Mouse (Mus musculus): Measurements from ENCODE around the gene Tiam1. TPM values are rescaled to one million over a fixed set of nuclear protein-coding genes. Genes with fewer than 3 reads are reported as not detected.

Gene Tiam1
- polyA plus RNA-seq, 1 experiment from 2014 or later = 31.0 TPM

- Histone ChIP-seq H3K4me3 (ENCODE audit: low read depth, low read length) (no peak overlapping the region), H3K9ac (ENCODE audit: low read depth, low read length) (no peak overlapping the region), H3K27me3 (replicated peaks; ENCODE audit: control insufficient read depth, insufficient read depth, low read length) (no peaks in the 10 kb centered on the region), H3K9me3 (ENCODE audit: control insufficient read depth, low read length) (no peaks in the 10 kb centered on the region), H3K4me2 (ENCODE audit: low read depth, low read length) (no peak overlapping the region), H3K36me3 (ENCODE audit: control insufficient read depth, insufficient read depth, low read length) (0 out of 2 replicates have a peak, but pooled peaks cover 22% of the 10 kb centered on the region), H3K27ac (replicated peaks; ENCODE audit: low read depth, low read length) (no peak overlapping the region), H3K4me1 (ENCODE audit: control insufficient read depth, insufficient read depth, low read length) (peaks cover 9% of the 10 kb centered on the region; the same call in 1 of the 2 replicates)
- DNase-seq (ENCODE audit: low spot score) (no peak), ATAC-seq (ENCODE audit: low read depth) (no peak)
- 81% methylated on average over 3 of the region's 3 CpGs for WGBS
These were observed 285.9 kb downstream of the Tiam1 start for GRCm38 (mm10) chr16:89857666-89858065.

DNA sequence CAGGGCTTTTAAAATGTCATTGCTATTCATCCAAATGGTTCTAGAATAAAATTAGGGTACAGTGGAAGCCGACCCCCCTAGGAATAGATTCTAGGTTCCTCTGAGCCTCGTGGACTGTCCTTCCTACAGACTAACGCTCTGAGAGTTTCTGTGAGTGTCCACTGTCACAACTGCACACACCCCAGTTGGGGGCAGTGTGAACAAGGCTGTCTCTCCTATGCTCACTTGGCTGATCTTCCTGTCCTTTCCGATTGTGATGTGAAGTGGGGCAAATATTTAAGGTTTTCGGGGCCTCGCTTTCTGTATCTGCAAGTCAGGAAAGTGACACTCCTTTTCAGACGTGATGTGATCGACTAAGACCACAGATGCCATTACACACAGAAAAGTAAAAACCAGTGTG, 288.8 kb downstream of the Tiam1 start:
- ATAC-seq (ENCODE audit: low read depth) = no peak
- Histone ChIP-seq H3K36me3 (ENCODE audit: control insufficient read depth, insufficient read depth, low read length) (peaks cover 20% of the 10 kb centered on the region; the same call in 1 of the 2 replicates), H3K9ac (ENCODE audit: low read depth, low read length) (no peak overlapping the region), H3K9me3 (ENCODE audit: control insufficient read depth, low read length) (no peaks in the 10 kb centered on the region), H3K4me1 (ENCODE audit: control insufficient read depth, insufficient read depth, low read length) (no peaks in the 10 kb centered on the region), H3K27ac (replicated peaks; ENCODE audit: low read depth, low read length) (no peak overlapping the region), H3K27me3 (replicated peaks; ENCODE audit: control insufficient read depth, insufficient read depth, low read length) (no peaks in the 10 kb centered on the region), H3K4me2 (ENCODE audit: low read depth, low read length) (no peak overlapping the region), H3K4me3 (ENCODE audit: low read depth, low read length) (no peak overlapping the region)
- 84% methylated on average over 8 of the region's 8 CpGs for WGBS
- DNase-seq (ENCODE audit: low spot score) = no peak

DNA sequence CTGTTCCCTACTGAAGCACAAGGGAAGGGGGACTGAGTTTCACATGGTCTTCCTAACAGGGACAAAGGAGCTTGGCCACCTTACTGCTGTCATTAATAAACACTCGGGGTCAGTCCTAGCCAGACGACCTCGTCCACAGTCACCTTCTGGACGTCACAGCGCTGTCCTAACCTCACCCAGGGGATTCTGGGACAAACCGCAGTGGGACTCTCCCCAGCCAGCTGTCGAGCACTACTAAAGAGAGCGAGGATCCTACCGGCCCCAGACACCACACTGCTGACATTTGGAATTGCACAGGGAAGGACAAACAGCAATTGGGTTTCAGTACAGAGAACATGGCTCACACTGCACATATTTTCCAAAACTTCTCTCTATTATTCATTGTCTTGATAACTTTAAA, 292.2 kb downstream of the Tiam1 start:
- H3K4me2 ChIP-seq (ENCODE audit: low read depth, low read length) = no peak overlapping the region
- H3K4me3 ChIP-seq (ENCODE audit: low read depth, low read length) = no peak overlapping the region
- ATAC-seq (ENCODE audit: low read depth) (no peak), DNase-seq (ENCODE audit: low spot score) (no peak)
- 73% methylated on average over 9 of the region's 9 CpGs for WGBS
- H3K4me1 ChIP-seq (ENCODE audit: control insufficient read depth, insufficient read depth, low read length) = no peaks in the 10 kb centered on the region
- H3K9me3 ChIP-seq (ENCODE audit: control insufficient read depth, low read length) = no peaks in the 10 kb centered on the region
- no peak overlapping the region for H3K9ac ChIP-seq (ENCODE audit: low read depth, low read length)
- H3K27ac ChIP-seq (replicated peaks; ENCODE audit: low read depth, low read length) = no peak overlapping the region
- no peaks in the 10 kb centered on the region for H3K27me3 ChIP-seq (replicated peaks; ENCODE audit: control insufficient read depth, insufficient read depth, low read length)
- H3K36me3 ChIP-seq (ENCODE audit: control insufficient read depth, insufficient read depth, low read length) = peaks cover 41% of the 10 kb centered on the region

- H3K9me3 ChIP-seq (ENCODE audit: control insufficient read depth, low read length) = no peaks in the 10 kb centered on the region
- no peaks in the 10 kb centered on the region for H3K27me3 ChIP-seq (replicated peaks; ENCODE audit: control insufficient read depth, insufficient read depth, low read length)
- no peak overlapping the region for H3K9ac ChIP-seq (ENCODE audit: low read depth, low read length)
- H3K27ac ChIP-seq (replicated peaks; ENCODE audit: low read depth, low read length) = no peak overlapping the region
- peaks cover 29% of the 10 kb centered on the region for H3K36me3 ChIP-seq (ENCODE audit: control insufficient read depth, insufficient read depth, low read length)
- 93% methylated on average over 19 of the region's 19 CpGs for WGBS
- no peak overlapping the region for H3K4me3 ChIP-seq (ENCODE audit: low read depth, low read length)
- H3K4me2 ChIP-seq (ENCODE audit: low read depth, low read length) = no peak overlapping the region
- no peak for ATAC-seq (ENCODE audit: low read depth)
- H3K4me1 ChIP-seq (ENCODE audit: control insufficient read depth, insufficient read depth, low read length) = no peaks in the 10 kb centered on the region
- no peak for DNase-seq (ENCODE audit: low spot score)
These were observed 294.6 kb downstream of the Tiam1 start for GRCm38 (mm10) chr16:89848651-89849597.

DNA sequence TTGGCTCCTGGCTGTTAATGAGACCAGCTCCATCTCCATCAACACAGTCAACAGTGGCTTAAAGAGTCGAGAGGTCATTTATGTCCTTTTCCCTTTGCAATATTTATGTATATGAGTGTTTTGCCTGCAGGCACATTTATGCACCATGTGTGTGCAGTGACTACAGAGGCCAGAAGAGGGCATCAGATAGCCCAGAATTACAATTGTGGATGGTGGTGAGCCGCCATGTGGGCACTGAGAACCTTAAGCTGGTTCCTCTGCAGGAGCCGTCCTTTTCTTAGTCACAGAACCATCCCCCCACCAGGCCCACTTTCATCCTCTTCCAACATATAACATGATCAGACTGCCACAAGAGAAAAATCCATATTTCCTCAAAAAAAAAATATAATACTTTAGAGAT, 295.4 kb downstream of the Tiam1 start:
- no peaks in the 10 kb centered on the region for H3K9me3 ChIP-seq (ENCODE audit: control insufficient read depth, low read length)
- no peak overlapping the region for H3K4me3 ChIP-seq (ENCODE audit: low read depth, low read length)
- no peaks in the 10 kb centered on the region for H3K27me3 ChIP-seq (replicated peaks; ENCODE audit: control insufficient read depth, insufficient read depth, low read length)
- H3K9ac ChIP-seq (ENCODE audit: low read depth, low read length) = no peak overlapping the region
- H3K27ac ChIP-seq (replicated peaks; ENCODE audit: low read depth, low read length) = no peak overlapping the region
- no peak overlapping the region for H3K4me2 ChIP-seq (ENCODE audit: low read depth, low read length)
- H3K36me3 ChIP-seq (ENCODE audit: control insufficient read depth, insufficient read depth, low read length) = peaks cover 29% of the 10 kb centered on the region
- no peaks in the 10 kb centered on the region for H3K4me1 ChIP-seq (ENCODE audit: control insufficient read depth, insufficient read depth, low read length)
- WGBS = 92% methylated on average over 3 of the region's 3 CpGs
- ATAC-seq (ENCODE audit: low read depth) (no peak), DNase-seq (ENCODE audit: low spot score) (no peak)

- DNase-seq (ENCODE audit: low spot score) (no peak), ATAC-seq (ENCODE audit: low read depth) (no peak)
- Histone ChIP-seq H3K9ac (ENCODE audit: low read depth, low read length) (no peak overlapping the region), H3K4me1 (ENCODE audit: control insufficient read depth, insufficient read depth, low read length) (no peaks in the 10 kb centered on the region), H3K9me3 (ENCODE audit: control insufficient read depth, low read length) (no peaks in the 10 kb centered on the region), H3K4me2 (ENCODE audit: low read depth, low read length) (no peak overlapping the region), H3K36me3 (ENCODE audit: control insufficient read depth, insufficient read depth, low read length) (peaks cover 29% of the 10 kb centered on the region), H3K27me3 (replicated peaks; ENCODE audit: control insufficient read depth, insufficient read depth, low read length) (no peaks in the 10 kb centered on the region), H3K27ac (replicated peaks; ENCODE audit: low read depth, low read length) (no peak overlapping the region), H3K4me3 (ENCODE audit: low read depth, low read length) (no peak overlapping the region)
- 66% methylated on average over 8 of the region's 8 CpGs for WGBS
These were observed 298.1 kb downstream of the Tiam1 start for GRCm38 (mm10) chr16:89845461-89845860.

DNA sequence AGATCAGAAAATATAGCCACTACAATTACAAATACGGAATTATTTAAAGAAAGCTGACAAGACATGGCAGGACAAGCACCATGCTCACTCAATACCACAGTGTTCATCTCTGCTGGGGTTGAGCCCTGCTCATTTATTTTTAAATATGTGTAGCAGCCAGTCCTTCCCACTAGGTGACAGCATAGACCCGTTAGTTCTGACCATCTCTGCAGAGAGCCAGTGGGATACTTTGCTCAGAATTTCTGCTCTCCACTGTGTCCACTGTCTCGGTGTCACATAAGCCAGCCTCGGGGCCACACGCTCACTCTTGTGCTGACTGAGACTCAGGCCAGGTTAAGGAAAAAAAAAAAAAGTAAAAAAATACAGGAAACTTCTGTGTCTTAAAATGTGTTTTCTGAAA, 299.0 kb downstream of the Tiam1 start:
- WGBS = 37% methylated on average over 5 of the region's 5 CpGs
- Histone ChIP-seq H3K4me1 (ENCODE audit: control insufficient read depth, insufficient read depth, low read length) (no peaks in the 10 kb centered on the region), H3K27ac (replicated peaks; ENCODE audit: low read depth, low read length) (no peak overlapping the region), H3K4me2 (ENCODE audit: low read depth, low read length) (no peak overlapping the region), H3K36me3 (ENCODE audit: control insufficient read depth, insufficient read depth, low read length) (peaks cover 24% of the 10 kb centered on the region), H3K9ac (ENCODE audit: low read depth, low read length) (no peak overlapping the region), H3K27me3 (replicated peaks; ENCODE audit: control insufficient read depth, insufficient read depth, low read length) (no peaks in the 10 kb centered on the region), H3K9me3 (ENCODE audit: control insufficient read depth, low read length) (no peaks in the 10 kb centered on the region), H3K4me3 (ENCODE audit: low read depth, low read length) (no peak overlapping the region)
- ATAC-seq (ENCODE audit: low read depth) = peak; percentile 58
- peak; percentile 61 for DNase-seq (ENCODE audit: low spot score)

DNA sequence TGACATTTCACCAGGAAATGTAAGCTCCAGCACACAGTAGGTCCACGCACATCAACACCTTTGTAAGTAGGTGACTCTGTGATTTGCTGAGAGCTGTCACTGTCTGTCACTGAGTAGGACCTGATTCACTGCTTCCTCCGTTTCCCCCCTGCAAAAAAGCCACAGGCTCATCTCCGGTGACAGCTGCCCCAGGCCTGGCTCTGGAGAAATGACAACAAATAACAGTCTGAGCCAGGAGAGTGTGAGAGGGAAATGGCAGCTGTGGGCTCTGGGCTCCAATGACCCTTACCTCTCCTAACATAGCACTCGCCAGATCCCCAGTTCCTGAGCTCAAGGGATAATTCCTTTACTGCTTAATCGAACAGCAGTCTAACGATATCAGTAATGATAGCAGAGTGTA, 301.7 kb downstream of the Tiam1 start:
- WGBS = 59% methylated on average over 6 of the region's 6 CpGs
- no peak for ATAC-seq (ENCODE audit: low read depth)

DNA sequence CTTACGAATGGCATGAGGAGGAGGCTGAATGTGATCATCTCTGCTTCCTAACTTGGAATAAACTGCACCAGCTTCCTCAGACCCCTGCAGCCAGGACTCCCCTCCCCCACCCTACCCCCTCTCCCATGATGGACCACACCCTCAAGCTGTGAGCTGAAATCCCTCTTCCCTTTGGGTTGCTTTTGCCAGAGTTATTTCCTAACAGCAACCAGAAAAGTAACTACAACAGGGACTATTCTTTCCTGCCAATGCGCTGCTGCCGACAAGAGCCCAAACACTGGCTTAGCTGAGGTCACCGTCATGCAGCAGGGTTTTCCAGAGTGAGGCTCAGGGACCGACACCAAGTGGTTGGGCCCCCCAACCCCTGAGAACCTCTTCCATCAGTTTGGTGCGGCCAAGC, 303.2 kb downstream of the Tiam1 start:
- WGBS = 89% methylated on average over 6 of the region's 6 CpGs
- no peak for ATAC-seq (ENCODE audit: low read depth)

More for the DNA sequence above, 301.7 kb downstream of the Tiam1 start:
- Histone ChIP-seq H3K9ac (ENCODE audit: low read depth, low read length) (no peak overlapping the region), H3K4me1 (ENCODE audit: control insufficient read depth, insufficient read depth, low read length) (0 out of 2 replicates have a peak, but pooled peaks cover 4% of the 10 kb centered on the region), H3K9me3 (ENCODE audit: control insufficient read depth, low read length) (no peaks in the 10 kb centered on the region), H3K4me2 (ENCODE audit: low read depth, low read length) (no peak overlapping the region), H3K4me3 (ENCODE audit: low read depth, low read length) (no peak overlapping the region), H3K27ac (replicated peaks; ENCODE audit: low read depth, low read length) (no peak overlapping the region), H3K27me3 (replicated peaks; ENCODE audit: control insufficient read depth, insufficient read depth, low read length) (no peaks in the 10 kb centered on the region), H3K36me3 (ENCODE audit: control insufficient read depth, insufficient read depth, low read length) (no peaks in the 10 kb centered on the region)
- no peak for DNase-seq (ENCODE audit: low spot score)

More for the DNA sequence above, 303.2 kb downstream of the Tiam1 start:
- Histone ChIP-seq H3K36me3 (ENCODE audit: control insufficient read depth, insufficient read depth, low read length) (0 out of 2 replicates have a peak, but pooled peaks cover 4% of the 10 kb centered on the region), H3K4me1 (ENCODE audit: control insufficient read depth, insufficient read depth, low read length) (0 out of 2 replicates have a peak, but pooled peaks cover 4% of the 10 kb centered on the region), H3K4me2 (ENCODE audit: low read depth, low read length) (no peak overlapping the region), H3K9me3 (ENCODE audit: control insufficient read depth, low read length) (no peaks in the 10 kb centered on the region), H3K27ac (replicated peaks; ENCODE audit: low read depth, low read length) (no peak overlapping the region), H3K4me3 (ENCODE audit: low read depth, low read length) (no peak overlapping the region), H3K9ac (ENCODE audit: low read depth, low read length) (no peak overlapping the region), H3K27me3 (replicated peaks; ENCODE audit: control insufficient read depth, insufficient read depth, low read length) (no peaks in the 10 kb centered on the region)
- no peak for DNase-seq (ENCODE audit: low spot score)

Data from embryonic facial prominence, embryonic 14.5 days (tissue).